Comparison of ENCODE assay signal across 8 mouse cellular contexts in genomic region chr12:69680635-69681565, GRCm38 (mm10). TPM values are rescaled to one million over a fixed set of nuclear protein-coding genes. Genes with fewer than 3 reads are reported as not detected.
DNase-seq lines count a peak whose midpoint lies in the region; ATAC-seq and TF ChIP-seq lines count a peak whose summit lies in the region.

No protein-coding gene starts in this region.

- H3K4me1 ChIP-seq in embryonic facial prominence, embryonic 11.5 days (ENCODE audit: control insufficient read depth, insufficient read depth, low read length) = no peaks in the 10 kb centered on the region
- H3K4me1 ChIP-seq in kidney, adult 2 months (ENCODE audit: control insufficient read depth, insufficient read depth, low read length) = peaks cover 10% of the 10 kb centered on the region
- H3K4me1 ChIP-seq in liver, embryonic 11.5 days (replicated peaks; ENCODE audit: control insufficient read depth, insufficient read depth, low read length) = peaks cover 15% of the 10 kb centered on the region
- H3K4me1 ChIP-seq in stomach, embryonic 14.5 days (ENCODE audit: control insufficient read depth, insufficient read depth, low read length) = peaks cover 18% of the 10 kb centered on the region; the same call in 1 of the 2 replicates

- no peaks in the 10 kb centered on the region for H3K36me3 ChIP-seq in embryonic facial prominence, embryonic 11.5 days (replicated peaks; ENCODE audit: control insufficient read depth, insufficient read depth, low read depth, low read length)
- no peaks in the 10 kb centered on the region for H3K36me3 ChIP-seq in kidney, adult 2 months (ENCODE audit: control insufficient read depth, insufficient read depth, low read length)
- no peaks in the 10 kb centered on the region for H3K36me3 ChIP-seq in liver, embryonic 11.5 days (ENCODE audit: control insufficient read depth, insufficient read depth, low read length)
- H3K36me3 ChIP-seq in stomach, embryonic 14.5 days (ENCODE audit: control insufficient read depth, insufficient read depth, low read length) = no peaks in the 10 kb centered on the region

- 1% methylated on average over 51 of the region's 56 CpGs for WGBS in embryonic facial prominence, embryonic 11.5 days
- 1% methylated on average over 55 of the region's 56 CpGs for WGBS in kidney, adult 2 months
- under 1% methylated on average over 56 of the region's 56 CpGs for WGBS in liver, embryonic 11.5 days
- under 1% methylated on average over 45 of the region's 56 CpGs for WGBS in stomach, embryonic 14.5 days

- H3K4me2 ChIP-seq in embryonic facial prominence, embryonic 11.5 days (ENCODE audit: low read depth, low read length) = peak overlapping the region; percentile 71
- H3K4me2 ChIP-seq in liver, embryonic 11.5 days = peak overlapping the region; percentile 91
- peak overlapping the region; percentile 48 for H3K4me2 ChIP-seq in stomach, embryonic 14.5 days (replicated peaks; ENCODE audit: low read depth, low read length)

- H3K9ac ChIP-seq in embryonic facial prominence, embryonic 11.5 days (replicated peaks; ENCODE audit: low read length) = peak overlapping the region; percentile 98
- H3K9ac ChIP-seq in liver, embryonic 11.5 days (ENCODE audit: low read depth, low read length) = peak overlapping the region; percentile 93
- peak overlapping the region; percentile 97 for H3K9ac ChIP-seq in stomach, embryonic 14.5 days (replicated peaks; ENCODE audit: low read depth, low read length)

- H3K4me3 ChIP-seq in embryonic facial prominence, embryonic 11.5 days (ENCODE audit: low read depth, low read length) = peak overlapping the region; percentile 94
- peak overlapping the region; percentile 77 for H3K4me3 ChIP-seq in kidney, adult 2 months (ENCODE audit: insufficient read depth, low read depth, low read length)
- H3K4me3 ChIP-seq in liver, embryonic 11.5 days (ENCODE audit: low read depth, low read length) = peak overlapping the region; percentile 83
- H3K4me3 ChIP-seq in stomach, embryonic 14.5 days (ENCODE audit: low read depth, low read length) = peak overlapping the region; percentile 87

- H3K27ac ChIP-seq in embryonic facial prominence, embryonic 11.5 days (replicated peaks; ENCODE audit: low read depth, low read length) = peak overlapping the region; percentile 91
- H3K27ac ChIP-seq in kidney, adult 2 months (ENCODE audit: insufficient read depth, low read depth, low read length) = peak overlapping the region; percentile 85
- peak overlapping the region; percentile 98 for H3K27ac ChIP-seq in liver, embryonic 11.5 days (ENCODE audit: low read depth, low read length)
- peak overlapping the region; percentile 98 for H3K27ac ChIP-seq in stomach, embryonic 14.5 days (ENCODE audit: low read length)

- H3K9me3 ChIP-seq in embryonic facial prominence, embryonic 11.5 days (replicated peaks; ENCODE audit: control insufficient read depth, low read length) = no peaks in the 10 kb centered on the region
- H3K9me3 ChIP-seq in liver, embryonic 11.5 days (ENCODE audit: control insufficient read depth, low read length) = no peaks in the 10 kb centered on the region
- H3K9me3 ChIP-seq in stomach, embryonic 14.5 days (ENCODE audit: control insufficient read depth, low read depth, low read length) = no peaks in the 10 kb centered on the region

- no peaks in the 10 kb centered on the region for H3K27me3 ChIP-seq in embryonic facial prominence, embryonic 11.5 days (ENCODE audit: control insufficient read depth, insufficient read depth, low read length)
- H3K27me3 ChIP-seq in kidney, adult 2 months (replicated peaks; ENCODE audit: control insufficient read depth, insufficient read depth, low read length) = no peaks in the 10 kb centered on the region
- no peaks in the 10 kb centered on the region for H3K27me3 ChIP-seq in liver, embryonic 11.5 days (replicated peaks; ENCODE audit: control insufficient read depth, insufficient read depth, low read length)
- H3K27me3 ChIP-seq in stomach, embryonic 14.5 days (ENCODE audit: control insufficient read depth, insufficient read depth, low read length) = no peaks in the 10 kb centered on the region

- DNase-seq in 416B (ENCODE audit: low read depth) = peak; percentile 96
- peak; percentile 52 to 63 for DNase-seq in adrenal gland, adult 18-20 months (ENCODE audit: low spot score in 2 of 2)
- peak; percentile 55 for DNase-seq in embryonic facial prominence, embryonic 11.5 days (ENCODE audit: low spot score)
- peak; percentile 51 for DNase-seq in heart, adult 8-10 months (ENCODE audit: low spot score)
- DNase-seq in kidney, adult 2 months = peak; percentile 53
- DNase-seq in liver, embryonic 11.5 days (ENCODE audit: low spot score) = peak; percentile 73
- DNase-seq in monocyte, adult 2 months (ENCODE audit: low read depth in 1 of 2, low spot score in 2 of 2) = peak; percentile 38 to 46

- TF ChIP-seq CTCF in kidney, adult 2 months (conservative IDR thresholded peaks at IDR 0.05; ENCODE audit: insufficient read depth, insufficient read length, low read depth, low read length) = no peak

- TF ChIP-seq POLR2A in kidney, adult 2 months (IDR thresholded peaks at IDR 0.05; ENCODE audit: low read depth, low read length) = no peak

- ATAC-seq in embryonic facial prominence, embryonic 11.5 days (replicated peaks; ENCODE audit: insufficient number of reproducible peaks, low FRiP score, low TSS enrichment, low read depth) = no peak
- peak; percentile 64 for ATAC-seq in liver, embryonic 11.5 days (replicated peaks; ENCODE audit: low FRiP score)
- peak; percentile 42; the same call in 1 of the 2 replicates for ATAC-seq in stomach, embryonic 14.5 days (ENCODE audit: insufficient number of reproducible peaks, insufficient read depth, low FRiP score, low read depth)

RNA-seq across cellular contexts. Expression of gene Sos2, which starts 0.8 kb away (rescaled TPM):
- total RNA-seq in adrenal gland, adult 18-20 months (2021) = 10 to 100 TPM; 33.7 to 40.8 TPM
- polyA plus RNA-seq in embryonic facial prominence, embryonic 11.5 days (2014; fragmentation: Nextera tagmentation; extraction: Ambion mirVana) = 11.3 and 13.1 TPM in 2 replicates
- 10 to 100 TPM; 36.6 to 44.0 (median 41.1) TPM for total RNA-seq in heart, adult 8-10 months (2022)
- 28.5 and 28.8 TPM in 2 replicates for polyA plus RNA-seq in kidney, adult 2 months (2012; rRNA removed)
- 7.6 and 9.2 TPM in 2 replicates for polyA plus RNA-seq in liver, embryonic 11.5 days (2014; fragmentation: Nextera tagmentation; extraction: Ambion mirVana)
- polyA plus RNA-seq in stomach, embryonic 14.5 days (2014; fragmentation: Nextera tagmentation; extraction: Ambion mirVana) = 14.3 and 15.0 TPM in 2 replicates

RNA-seq across cellular contexts. Expression of gene L2hgdh, which starts 43.8 kb away (rescaled TPM):
- 10 to 100 TPM; 19.5 to 21.9 TPM for total RNA-seq in adrenal gland, adult 18-20 months (2021)
- 17.3 and 18.6 TPM in 2 replicates for polyA plus RNA-seq in embryonic facial prominence, embryonic 11.5 days (2014; fragmentation: Nextera tagmentation; extraction: Ambion mirVana)
- total RNA-seq in heart, adult 8-10 months (2022) = 10 to 100 TPM; 42.7 to 56.7 (median 46.3) TPM
- polyA plus RNA-seq in kidney, adult 2 months (2012; rRNA removed) = 27.2 and 35.5 TPM in 2 replicates
- polyA plus RNA-seq in liver, embryonic 11.5 days (2014; fragmentation: Nextera tagmentation; extraction: Ambion mirVana) = 25.0 and 26.8 TPM in 2 replicates
- polyA plus RNA-seq in stomach, embryonic 14.5 days (2014; fragmentation: Nextera tagmentation; extraction: Ambion mirVana) = 18.3 and 19.6 TPM in 2 replicates

RNA-seq across cellular contexts. Expression of gene Atp5s, which starts 43.9 kb away (rescaled TPM):
- total RNA-seq in adrenal gland, adult 18-20 months (2021) = 10 to 100 TPM; 11.5 to 16.2 TPM
- polyA plus RNA-seq in embryonic facial prominence, embryonic 11.5 days (2014; fragmentation: Nextera tagmentation; extraction: Ambion mirVana) = 23.3 and 24.1 TPM in 2 replicates
- total RNA-seq in heart, adult 8-10 months (2022) = 10 to 100 TPM; 28.1 to 38.2 (median 32.3) TPM
- 18.6 and 20.2 TPM in 2 replicates for polyA plus RNA-seq in kidney, adult 2 months (2012; rRNA removed)
- polyA plus RNA-seq in liver, embryonic 11.5 days (2014; fragmentation: Nextera tagmentation; extraction: Ambion mirVana) = 30.0 and 34.3 TPM in 2 replicates
- 33.6 and 37.2 TPM in 2 replicates for polyA plus RNA-seq in stomach, embryonic 14.5 days (2014; fragmentation: Nextera tagmentation; extraction: Ambion mirVana)

Comparison
In these comparisons a context has a peak if more than half of its experiments do, and no peak if none do; other contexts are left out.
1. DNase-seq: peak in every context shown above with its lines; median percentile 96 in 416B; 73 in liver, embryonic 11.5 days; 58 in adrenal gland, adult 18-20 months; 55 in embryonic facial prominence, embryonic 11.5 days; 53 in kidney, adult 2 months; 51 in heart, adult 8-10 months; 42 in monocyte, adult 2 months.